In genomic region chr9:72448026-72448425, GRCm38 (mm10) we compare ENCODE assay signal across 8 mouse cellular contexts. TPM values are rescaled to one million over a fixed set of nuclear protein-coding genes. Genes with fewer than 3 reads are reported as not detected.
DNase-seq lines count a peak whose midpoint lies in the region; ATAC-seq and TF ChIP-seq lines count a peak whose summit lies in the region.

No protein-coding gene starts in this region.

- TF ChIP-seq CTCF in testis, adult 2 months (IDR thresholded peaks at IDR 0.05; ENCODE audit: control insufficient read depth, insufficient read depth, insufficient replicate concordance, low read depth, low read length), result peak; percentile 18; the same call in 1 of the 2 replicates
- peak; percentile 39; the same call in 1 of the 2 replicates for TF ChIP-seq CTCF in embryonic fibroblast, embryonic 13.5 days (IDR thresholded peaks at IDR 0.05; ENCODE audit: borderline replicate concordance, insufficient read depth, low read length)
- TF ChIP-seq CTCF in lung, embryonic 14.5 days (IDR thresholded peaks at IDR 0.05; ENCODE audit: low read depth), result peak; percentile 66

- H3K4me3 ChIP-seq in testis, adult 2 months (ENCODE audit: control insufficient read depth, low read depth, low read length), result no peak overlapping the region
- H3K4me3 ChIP-seq in embryonic fibroblast, embryonic 13.5 days (ENCODE audit: insufficient read depth, low read length), result no peak overlapping the region
- no peak overlapping the region for H3K4me3 ChIP-seq in lung, embryonic 14.5 days (ENCODE audit: low read depth, low read length)

- no peak overlapping the region for H3K9ac ChIP-seq in lung, embryonic 14.5 days

- no peak overlapping the region for H3K4me2 ChIP-seq in lung, embryonic 14.5 days

- WGBS in lung, embryonic 14.5 days, result 51% methylated on average over 8 of the region's 8 CpGs

- H3K36me3 ChIP-seq in testis, adult 2 months (ENCODE audit: control insufficient read depth, insufficient read depth, low read length), result peaks cover 3% of the 10 kb centered on the region; the same call in 1 of the 2 replicates
- peaks cover 68% of the 10 kb centered on the region for H3K36me3 ChIP-seq in lung, embryonic 14.5 days (ENCODE audit: insufficient read depth)

- H3K27ac ChIP-seq in testis, adult 2 months (ENCODE audit: control insufficient read depth, insufficient read depth, low read depth, low read length), result no peak overlapping the region
- no peak overlapping the region for H3K27ac ChIP-seq in embryonic fibroblast, embryonic 13.5 days (ENCODE audit: insufficient read depth, low read length)
- H3K27ac ChIP-seq in lung, embryonic 14.5 days (ENCODE audit: low read depth), result no peak overlapping the region

- ATAC-seq in lung, embryonic 14.5 days (ENCODE audit: insufficient read depth), result no peak

- H3K4me1 ChIP-seq in testis, adult 2 months (ENCODE audit: control insufficient read depth, insufficient read depth, low read length), result no peaks in the 10 kb centered on the region
- H3K4me1 ChIP-seq in embryonic fibroblast, embryonic 13.5 days (ENCODE audit: control insufficient read depth, insufficient read depth, low read length), result no peaks in the 10 kb centered on the region
- no peaks in the 10 kb centered on the region for H3K4me1 ChIP-seq in lung, embryonic 14.5 days (ENCODE audit: insufficient read depth)

- TF ChIP-seq POLR2A in testis, adult 2 months (IDR thresholded peaks at IDR 0.05; ENCODE audit: control insufficient read depth, low read depth, low read length), result no peak
- TF ChIP-seq POLR2A in embryonic fibroblast, embryonic 13.5 days (IDR thresholded peaks at IDR 0.05; ENCODE audit: low read depth, low read length), result no peak

- H3K9me3 ChIP-seq in lung, embryonic 14.5 days (ENCODE audit: low read depth, low read length), result no peaks in the 10 kb centered on the region

- no peaks in the 10 kb centered on the region for H3K27me3 ChIP-seq in testis, adult 2 months (ENCODE audit: control insufficient read depth, insufficient read depth, low read length)
- no peaks in the 10 kb centered on the region for H3K27me3 ChIP-seq in lung, embryonic 14.5 days (ENCODE audit: insufficient read depth, low read length)

- peak; percentile 37 to 81 for DNase-seq in adrenal gland, adult (ENCODE audit: inconsistent age in 2 of 2, low spot score in 1 of 2)
- no peak for DNase-seq in adrenal gland, adult 8-10 months
- DNase-seq in testis, postnatal 14 days (ENCODE audit: low spot score), result no peak
- peak; percentile 77 for DNase-seq in kidney, postnatal 10 days
- peak; percentile 68 for DNase-seq in lung, embryonic 14.5 days
- DNase-seq in spleen, adult 12 weeks (ENCODE audit: low spot score), result peak; percentile 55

RNA-seq across cellular contexts. Expression of gene Mns1, which starts 10.2 kb away (rescaled TPM):
- total RNA-seq in adrenal gland, adult 8-10 months (2022), result 1 to 10 TPM; 1.3 to 2.1 (median 2.0) TPM
- 74.4 and 92.1 TPM in 2 replicates for polyA plus RNA-seq in testis, adult 2 months (2012; rRNA removed)
- polyA plus RNA-seq in embryonic fibroblast, embryonic 13.5 days (2011; ENCODE audit: insufficient read length, low read depth, missing spikeins), result 6.0 and 10.5 TPM in 2 replicates
- polyA plus RNA-seq in lung, embryonic 14.5 days (2014; fragmentation: Nextera tagmentation; extraction: Ambion mirVana), result 36.8 and 37.8 TPM in 2 replicates

RNA-seq across cellular contexts. Expression of gene Tex9, which starts 44.0 kb away (rescaled TPM):
- 10 to 100 TPM in 2 of 4 experiments, 1 to 10 TPM in 2; 3.9 to 20.1 (median 11.7) TPM for total RNA-seq in adrenal gland, adult 8-10 months (2022)
- 29.3 and 38.0 TPM in 2 replicates for polyA plus RNA-seq in testis, adult 2 months (2012; rRNA removed)
- polyA plus RNA-seq in embryonic fibroblast, embryonic 13.5 days (2011; ENCODE audit: insufficient read length, low read depth, missing spikeins), result 13.4 and 15.6 TPM in 2 replicates
- 31.7 and 37.5 TPM in 2 replicates for polyA plus RNA-seq in lung, embryonic 14.5 days (2014; fragmentation: Nextera tagmentation; extraction: Ambion mirVana)

Comparison
In these comparisons a context has a peak if more than half of its experiments do, and no peak if none do; other contexts are left out.
1. DNase-seq: peak in adrenal gland, adult (2 of 2), kidney, postnatal 10 days (single experiment), lung, embryonic 14.5 days (single experiment) and spleen, adult 12 weeks (single experiment); none in adrenal gland, adult 8-10 months (single experiment) and testis, postnatal 14 days (single experiment).
2. Peak in every context shown above with its lines, with median percentiles within 50 percentile points of each other: CTCF ChIP-seq.